Mouse (Mus musculus) liver, embryonic 14.5 days (tissue): ENCODE data around the gene Ppp1r9b. TPM values are rescaled to one million over a fixed set of nuclear protein-coding genes. Genes with fewer than 3 reads are reported as not detected.

Experiments
- ATAC-seq: fragments of 200-750 bp; cut with Nextera tagmentation; 2 replicates; pipeline ENCODE4 v1.8.0; 2017; ENCODE audit warnings: moderate number of reproducible peaks, mild to moderate bottlenecking, moderate library complexity; ENCODE audit not compliant: insufficient read depth
- DNase-seq, 3 experiments: peaks; one replicate each; pipeline ENCODE4 v3.0.0-alpha.2; 2012 to 2013; ENCODE audit warnings: low read depth in 3 of 3, low spot score in 3 of 3
- H3K27ac ChIP-seq: fragments of 300-500 bp; sonication (generic); 2 replicates; pipeline ENCODE4 v1.5.1; 2014; ENCODE audit warnings: moderate library complexity, mild to moderate bottlenecking, control low read depth, inconsistent platforms
- H3K27me3 ChIP-seq: fragments of 300-500 bp; sonication (generic); 2 replicates; pipeline ENCODE4 v1.6.1; 2014; ENCODE audit warnings: mild to moderate bottlenecking, low read length, moderate library complexity; ENCODE audit not compliant: control insufficient read depth, insufficient read depth
- H3K36me3 ChIP-seq: fragments of 300-500 bp; sonication (generic); replicated peaks from 2 replicates; pipeline ENCODE4 v1.6.1; 2014; ENCODE audit warnings: low read depth; ENCODE audit not compliant: control insufficient read depth, insufficient read depth
- H3K4me1 ChIP-seq, 2 experiments: fragments of 200-500 bp in 1 of 2; fragments of 300-500 bp in 1 of 2; sonication (generic) in 1 of 2; replicated peaks; 2 replicates each; pipeline ENCODE4 v1.6.1; 2012 to 2014; ENCODE audit warnings: antibody characterized with exemption in 1 of 2, inconsistent platforms in 1 of 2, low read length in 1 of 2; ENCODE audit not compliant: control insufficient read depth in 2 of 2, insufficient read depth in 2 of 2
- H3K4me2 ChIP-seq: fragments of 300-500 bp; sonication (generic); 2 replicates; pipeline ENCODE4 v1.6.1; 2014; ENCODE audit warnings: low read depth, mild to moderate bottlenecking, control low read depth, moderate library complexity
- H3K4me3 ChIP-seq, 2 experiments: fragments of 200-500 bp in 1 of 2; fragments of 300-500 bp in 1 of 2; sonication (generic) in 1 of 2; 2 replicates each; pipeline ENCODE4 v1.5.1; 2012 to 2014; ENCODE audit warnings: low read depth in 2 of 2, low read length in 2 of 2, mild to moderate bottlenecking in 2 of 2, control low read depth in 1 of 2, inconsistent platforms in 1 of 2, moderate library complexity in 1 of 2; ENCODE audit not compliant: insufficient read depth in 1 of 2
- H3K9ac ChIP-seq: fragments of 300-500 bp; sonication (generic); replicated peaks from 2 replicates; pipeline ENCODE4 v1.6.1; 2014; ENCODE audit warnings: mild to moderate bottlenecking, control low read depth, moderate library complexity
- H3K9me3 ChIP-seq: fragments of 300-500 bp; sonication (generic); 2 replicates; pipeline ENCODE4 v1.6.1; 2016; ENCODE audit warnings: low read length, mixed read lengths; ENCODE audit not compliant: control insufficient read depth
- CTCF ChIP-seq: IDR thresholded peaks from 2 replicates; pipeline ENCODE4 v1.5.1; 2016; ENCODE audit warnings: antibody characterized with exemption, low read depth, control low read depth
- EP300 ChIP-seq: IDR thresholded peaks from 2 replicates; pipeline ENCODE4 v1.6.1; 2016; ENCODE audit warnings: antibody characterized with exemption, low read depth
- WGBS: fragments of 180-500 bp; shearing (Covaris S2); extraction: QIAGEN DNeasy Blood & Tissue Kit; methylation state at CpG from one replicate; pipeline ENCODE4 v1.1.7; 2014; ENCODE audit not compliant: insufficient replicate concordance; 5-methylcytosine and 5-hydroxymethylcytosine counted together
- polyA plus RNA-seq, 2 experiments: library from polyadenylated mRNA; depleted of rRNA in 1 of 2; stranded (reverse) in 1 of 2; unstranded in 1 of 2; fragments of >200 nt; fragmentation: Nextera tagmentation in 1 of 2; extraction: Ambion mirVana in 1 of 2; gene quantifications; 2 replicates each; pipeline versions ENCODE4 v1.2.1 to v1.2.3; 2012 to 2014

The Ppp1r9b gene
- polyA plus RNA-seq, 2 experiments: 8.8 to 14.9 TPM

DNA sequence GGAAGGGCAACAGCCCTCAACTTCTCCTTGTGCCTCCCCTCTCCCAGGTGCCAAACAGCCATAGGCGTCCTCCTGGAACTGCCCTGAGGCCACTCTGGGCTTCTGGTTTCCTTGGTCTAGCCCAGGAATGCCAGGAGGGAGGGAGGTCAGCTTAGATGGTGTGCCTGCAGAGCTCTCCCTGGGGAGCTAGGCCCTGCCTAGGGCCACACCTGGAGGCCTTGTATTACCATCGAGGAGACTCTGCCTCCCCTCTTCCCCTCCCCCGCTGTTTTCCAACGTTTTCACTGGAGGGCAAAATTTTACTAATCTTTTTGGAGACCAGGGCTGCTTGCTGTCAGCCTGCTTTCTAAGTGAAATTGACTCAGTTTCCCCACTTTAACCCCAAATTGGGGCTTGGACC is 15.2 kb downstream of the Ppp1r9b start:
- H3K9me3 ChIP-seq: no peaks in the 10 kb centered on the region
- DNase-seq: no peak
- 0 out of 2 replicates have a peak overlapping the region, but pooled peaks have one; percentile 26 for H3K27ac ChIP-seq
- H3K9ac ChIP-seq: peak overlapping the region; percentile 7; the same call in 1 of the 2 replicates
- H3K4me3 ChIP-seq: peak overlapping the region in 1 of 2 experiments; percentile 52; a peak in 1 of 4 replicates
- peaks cover 29 to 30% of the 10 kb centered on the region in 2 experiments for H3K4me1 ChIP-seq
- peaks cover 3% of the 10 kb centered on the region; the same call in 1 of the 2 replicates for H3K27me3 ChIP-seq
- WGBS: 35% methylated on average over 4 of the region's 4 CpGs
- ATAC-seq: no peak
- peaks cover 24% of the 10 kb centered on the region for H3K36me3 ChIP-seq
- no peak for TF ChIP-seq CTCF
- TF ChIP-seq EP300: no peak
- peak overlapping the region; percentile 73 for H3K4me2 ChIP-seq

GRCm38 (mm10) chr11:95006525-95007219 is 15.8 kb downstream of the Ppp1r9b start:
- ATAC-seq: peak; percentile 47
- Histone ChIP-seq H3K4me1 (peaks cover 28 to 32% of the 10 kb centered on the region in 2 experiments), H3K9ac (peak overlapping the region; percentile 44), H3K4me2 (peak overlapping the region; percentile 73), H3K27me3 (peaks cover 3% of the 10 kb centered on the region; the same call in 1 of the 2 replicates), H3K36me3 (peaks cover 19% of the 10 kb centered on the region), H3K4me3 (peak overlapping the region; percentile 52 to 68), H3K27ac (peak overlapping the region; percentile 60), H3K9me3 (no peaks in the 10 kb centered on the region)
- DNase-seq: peak in 1 of 3 experiments; percentile 63
- TF ChIP-seq CTCF (peak; percentile 26; the same call in 1 of the 2 replicates), EP300 (no peak)
- 2% methylated on average over 27 of the region's 27 CpGs for WGBS

GRCm38 (mm10) chr11:95007418-95007817 is 16.6 kb downstream of the Ppp1r9b start:
- ATAC-seq: no peak
- no peak overlapping the region; the same call in 1 of the 2 replicates for H3K9ac ChIP-seq
- H3K4me1 ChIP-seq: peaks cover 28 to 39% of the 10 kb centered on the region in 2 experiments
- H3K4me2 ChIP-seq: peak overlapping the region; percentile 73
- no peaks in the 10 kb centered on the region for H3K9me3 ChIP-seq
- H3K4me3 ChIP-seq: no peak overlapping the region
- H3K36me3 ChIP-seq: peaks cover 12% of the 10 kb centered on the region
- peak overlapping the region; percentile 60 for H3K27ac ChIP-seq
- H3K27me3 ChIP-seq: peaks cover 3% of the 10 kb centered on the region; the same call in 1 of the 2 replicates
- no peak for DNase-seq
- WGBS: 11% methylated on average over 3 of the region's 3 CpGs
- TF ChIP-seq EP300 (no peak), CTCF (no peak)

GRCm38 (mm10) chr11:95008661-95009628 is 18.1 kb downstream of the Ppp1r9b start:
- Histone ChIP-seq H3K9me3 (no peaks in the 10 kb centered on the region), H3K27ac (peak overlapping the region; percentile 99), H3K36me3 (peaks cover 9% of the 10 kb centered on the region), H3K4me2 (peak overlapping the region; percentile 97), H3K27me3 (peaks cover 3% of the 10 kb centered on the region; the same call in 1 of the 2 replicates), H3K4me1 (peaks cover 40 to 52% of the 10 kb centered on the region in 2 experiments), H3K4me3 (peak overlapping the region; percentile 95 to 99), H3K9ac (peak overlapping the region; percentile 100)
- 29% methylated on average over 15 of the region's 15 CpGs for WGBS
- DNase-seq (no peak), ATAC-seq (no peak)
- TF ChIP-seq EP300: no peak
- no peak for TF ChIP-seq CTCF
